Mouse (Mus musculus) embryonic facial prominence, embryonic 13.5 days (tissue): Measurements from ENCODE around the gene P2ry12. TPM values are rescaled to one million over a fixed set of nuclear protein-coding genes. Genes with fewer than 3 reads are reported as not detected.
A peak's percentile ranks its signal among the peaks of the same experiment; 100 is the strongest.

ENCODE experiments used
- ATAC-seq: fragments of 200-750 bp; cut with Nextera tagmentation; 2 replicates; pipeline ENCODE4 v1.8.0; 2017; ENCODE audit warnings: low read depth; ENCODE audit not compliant: insufficient number of reproducible peaks, insufficient read depth, low FRiP score, low TSS enrichment
- H3K27ac ChIP-seq: fragments of 300-500 bp; sonication (generic); 2 replicates; pipeline ENCODE4 v1.5.1; 2015; ENCODE audit warnings: moderate library complexity, mild to moderate bottlenecking, inconsistent platforms
- H3K27me3 ChIP-seq: fragments of 300-500 bp; sonication (generic); 2 replicates; pipeline ENCODE4 v1.6.1; 2015; ENCODE audit warnings: mild to moderate bottlenecking, inconsistent platforms
- H3K36me3 ChIP-seq: fragments of 300-500 bp; sonication (generic); 2 replicates; pipeline ENCODE4 v1.6.1; 2015; ENCODE audit warnings: mild to moderate bottlenecking, inconsistent platforms
- H3K4me1 ChIP-seq: fragments of 300-500 bp; sonication (generic); 2 replicates; pipeline ENCODE4 v1.6.1; 2015; ENCODE audit warnings: inconsistent platforms
- H3K4me2 ChIP-seq: fragments of 300-500 bp; sonication (generic); 2 replicates; pipeline ENCODE4 v1.6.1; 2015; ENCODE audit warnings: moderate library complexity, mild to moderate bottlenecking, inconsistent platforms
- H3K4me3 ChIP-seq: fragments of 300-500 bp; sonication (generic); 2 replicates; pipeline ENCODE4 v1.5.1; 2015; ENCODE audit warnings: mild to moderate bottlenecking, inconsistent platforms
- H3K9ac ChIP-seq: fragments of 300-500 bp; sonication (generic); 2 replicates; pipeline ENCODE4 v1.6.1; 2015; ENCODE audit warnings: mild to moderate bottlenecking, inconsistent platforms
- H3K9me3 ChIP-seq: fragments of 300-500 bp; sonication (generic); 2 replicates; pipeline ENCODE4 v1.6.1; 2016; ENCODE audit warnings: inconsistent platforms
- WGBS: fragments of 180-500 bp; shearing (Covaris S2); methylation state at CpG from one replicate; pipeline ENCODE4 v1.1.7; 2015; ENCODE audit warnings: mixed read lengths; 5-methylcytosine and 5-hydroxymethylcytosine counted together
- polyA plus RNA-seq: library from polyadenylated mRNA; unstranded; fragments of >200 nt; fragmentation: Nextera tagmentation; extraction: Ambion mirVana; gene quantifications from 2 replicates; pipeline ENCODE4 v1.2.1, GENCODE M21; 2015

The P2ry12 gene
- polyA plus RNA-seq, 1 experiment from 2014 or later, result 1.5 TPM

- Histone ChIP-seq H3K9me3 (no peaks in the 10 kb centered on the region), H3K27ac (peak overlapping the region; percentile 72), H3K4me2 (peak overlapping the region; percentile 32), H3K27me3 (no peaks in the 10 kb centered on the region), H3K9ac (no peak overlapping the region), H3K36me3 (no peaks in the 10 kb centered on the region), H3K4me3 (no peak overlapping the region), H3K4me1 (peaks cover 15% of the 10 kb centered on the region)
- WGBS, result 36% methylated on average over 10 of the region's 10 CpGs
- ATAC-seq, result no peak
These were observed 33.7 kb downstream of the P2ry12 start for GRCm38 (mm10) chr3:59228730-59229551.

DNA sequence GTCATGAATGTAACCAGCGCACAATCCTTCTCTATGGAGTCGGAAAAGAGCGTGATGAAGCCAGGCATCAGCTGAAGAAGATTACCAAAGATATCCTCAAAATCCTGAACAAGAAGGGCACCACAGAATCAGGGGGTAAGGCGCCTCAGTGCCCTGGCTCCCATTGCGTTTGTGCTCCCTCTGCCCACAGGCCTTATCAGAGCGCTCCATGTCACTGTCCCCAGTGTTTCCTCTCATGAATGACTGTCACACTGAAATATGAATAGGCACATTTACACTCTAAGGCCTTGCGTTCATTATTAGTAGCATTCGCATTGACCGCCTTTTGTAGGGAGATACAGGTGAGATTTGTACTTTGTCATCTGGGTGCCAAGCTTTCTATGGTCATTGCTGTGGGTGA lies 35.0 kb downstream of the P2ry12 start:
- 94% methylated on average over 9 of the region's 9 CpGs for whole genome bisulfite sequencing
- H3K9me3 ChIP-seq, result no peaks in the 10 kb centered on the region
- peaks cover 15% of the 10 kb centered on the region for H3K4me1 ChIP-seq
- no peaks in the 10 kb centered on the region for H3K36me3 ChIP-seq
- no peaks in the 10 kb centered on the region for H3K27me3 ChIP-seq
- no peak overlapping the region for H3K4me3 ChIP-seq
- no peak overlapping the region for H3K27ac ChIP-seq
- H3K4me2 ChIP-seq, result no peak overlapping the region
- no peak overlapping the region for H3K9ac ChIP-seq
- ATAC-seq, result no peak

DNA sequence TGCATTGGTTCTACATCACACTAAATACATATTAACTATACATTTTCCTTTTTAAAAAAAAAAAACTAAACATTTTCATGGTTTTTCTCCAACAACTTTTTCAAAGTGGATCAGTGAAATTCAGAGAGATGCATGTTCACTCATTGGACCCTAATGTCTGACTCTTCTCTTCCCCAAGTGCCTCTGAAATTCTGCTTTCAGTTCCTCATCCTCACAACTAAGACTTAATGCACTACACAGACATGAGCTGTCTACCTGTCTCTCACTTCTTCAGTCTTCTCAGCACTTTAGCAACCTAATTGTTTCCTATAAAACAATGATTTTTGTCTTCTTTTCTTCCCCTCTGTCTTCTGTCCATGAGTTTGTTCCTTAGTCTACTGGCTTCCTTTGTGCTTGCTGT lies 37.3 kb downstream of the P2ry12 start:
- H3K9me3 ChIP-seq, result no peaks in the 10 kb centered on the region
- no peak overlapping the region for H3K27ac ChIP-seq
- no peak overlapping the region for H3K4me3 ChIP-seq
- no peaks in the 10 kb centered on the region for H3K36me3 ChIP-seq
- no peak overlapping the region for H3K4me2 ChIP-seq
- H3K4me1 ChIP-seq, result peaks cover 16% of the 10 kb centered on the region
- H3K27me3 ChIP-seq, result no peaks in the 10 kb centered on the region
- ATAC-seq, result no peak
- no peak overlapping the region for H3K9ac ChIP-seq

DNA sequence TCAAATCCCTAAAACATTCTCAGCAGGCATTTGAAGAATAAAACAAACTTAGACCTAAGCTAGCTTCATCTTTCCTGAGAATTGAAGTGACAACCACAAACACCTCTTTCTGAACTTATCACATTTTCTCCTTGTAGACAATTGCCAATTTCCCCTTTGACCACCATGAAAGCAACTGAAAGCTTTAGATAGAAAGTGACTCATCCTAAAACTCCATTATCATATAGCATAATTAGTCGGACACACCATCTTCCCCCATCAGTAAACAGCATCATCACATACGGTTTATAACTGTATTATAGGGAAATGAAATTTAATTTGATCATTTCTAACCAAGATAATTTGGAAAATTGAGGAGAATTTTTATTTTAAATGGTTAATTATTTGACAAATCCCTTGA lies 40.4 kb downstream of the P2ry12 start:
- 80% methylated on average over 2 of the region's 2 CpGs for WGBS
- no peak for ATAC-seq
- Histone ChIP-seq H3K4me1 (0 out of 2 replicates have a peak, but pooled peaks cover 5% of the 10 kb centered on the region), H3K9ac (no peak overlapping the region), H3K4me2 (no peak overlapping the region), H3K27me3 (no peaks in the 10 kb centered on the region), H3K36me3 (no peaks in the 10 kb centered on the region), H3K9me3 (no peaks in the 10 kb centered on the region), H3K4me3 (no peak overlapping the region), H3K27ac (no peak overlapping the region)

DNA sequence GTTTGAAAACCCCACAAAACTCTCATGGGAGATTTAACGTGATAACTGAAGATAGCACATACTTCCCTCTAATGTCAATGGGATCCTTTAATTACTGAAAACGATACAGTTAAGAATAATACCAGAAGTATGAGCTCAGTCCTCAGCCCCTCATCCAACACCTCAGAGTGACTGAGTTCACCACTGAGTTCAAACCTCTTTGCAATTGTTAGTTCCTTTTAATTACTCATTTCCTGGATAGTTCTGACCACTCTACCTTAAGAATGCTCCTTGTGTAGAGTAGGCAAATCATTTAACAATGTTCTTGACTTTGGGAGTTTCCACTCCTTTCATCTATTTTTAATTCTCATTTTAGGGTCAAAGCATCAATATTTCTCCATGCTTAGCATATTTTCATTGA lies 43.3 kb downstream of the P2ry12 start:
- no peak for ATAC-seq
- H3K36me3 ChIP-seq, result no peaks in the 10 kb centered on the region
- H3K4me1 ChIP-seq, result 0 out of 2 replicates have a peak, but pooled peaks cover 5% of the 10 kb centered on the region
- no peaks in the 10 kb centered on the region for H3K27me3 ChIP-seq
- no peak overlapping the region for H3K4me3 ChIP-seq
- H3K9me3 ChIP-seq, result no peaks in the 10 kb centered on the region
- H3K27ac ChIP-seq, result no peak overlapping the region
- H3K9ac ChIP-seq, result no peak overlapping the region
- H3K4me2 ChIP-seq, result no peak overlapping the region
- 81% methylated on average over 2 of the region's 2 CpGs for WGBS

DNA sequence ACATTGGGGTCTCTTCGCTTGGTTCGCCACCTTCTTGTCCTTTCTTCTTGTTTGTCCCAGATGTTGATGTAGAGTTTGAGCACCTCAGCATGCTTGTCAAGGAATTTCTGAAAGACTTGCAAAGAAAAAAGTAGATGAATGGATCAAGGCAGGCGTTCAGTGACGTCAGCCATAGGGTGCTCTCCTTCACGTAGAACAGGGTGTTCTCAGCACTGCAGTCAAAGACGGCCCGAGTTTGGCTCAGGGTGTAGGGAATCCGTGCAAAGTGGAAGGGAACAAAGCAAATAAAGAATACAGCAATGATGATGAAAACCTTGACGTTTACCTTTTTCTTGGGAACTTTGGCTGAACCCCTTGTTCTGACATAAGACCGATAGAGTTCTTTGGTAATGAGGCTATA lies 45.5 kb downstream of the P2ry12 start:
- WGBS, result 93% methylated on average over 10 of the region's 10 CpGs
- ATAC-seq, result no peak
- H3K4me3 ChIP-seq, result no peak overlapping the region

DNA sequence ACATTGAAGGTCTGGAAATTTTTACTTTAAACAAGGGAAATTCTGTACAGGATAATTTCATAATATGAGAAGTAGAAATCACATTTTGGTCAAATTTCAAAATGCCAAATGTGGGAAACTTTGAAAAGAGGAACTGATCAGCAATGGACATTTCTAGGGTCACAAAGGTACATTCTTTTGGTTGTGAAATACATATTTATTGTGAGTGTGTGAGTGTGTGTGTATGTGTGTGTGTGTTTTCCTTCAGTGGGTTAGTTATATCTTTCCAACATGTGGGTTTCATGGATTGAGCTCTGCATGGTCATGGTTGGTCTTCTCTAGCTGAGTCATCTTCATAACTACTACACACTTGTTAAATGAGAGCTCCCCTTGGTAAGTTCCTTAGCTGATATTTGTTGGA lies 50.3 kb downstream of the P2ry12 start:
- Histone ChIP-seq H3K27me3 (no peaks in the 10 kb centered on the region), H3K9ac (no peak overlapping the region), H3K4me1 (peaks cover 11% of the 10 kb centered on the region), H3K27ac (no peak overlapping the region), H3K9me3 (no peaks in the 10 kb centered on the region), H3K4me3 (no peak overlapping the region), H3K4me2 (no peak overlapping the region), H3K36me3 (no peaks in the 10 kb centered on the region)
- no peak for ATAC-seq

More for the DNA sequence above, 45.5 kb downstream of the P2ry12 start:
- H3K4me2 ChIP-seq, result no peak overlapping the region
- no peaks in the 10 kb centered on the region for H3K9me3 ChIP-seq
- H3K27ac ChIP-seq, result no peak overlapping the region
- no peaks in the 10 kb centered on the region for H3K36me3 ChIP-seq
- no peak overlapping the region for H3K9ac ChIP-seq
- 0 out of 2 replicates have a peak, but pooled peaks cover 5% of the 10 kb centered on the region for H3K4me1 ChIP-seq
- H3K27me3 ChIP-seq, result no peaks in the 10 kb centered on the region

GRCm38 (mm10) chr3:59211784-59212183 lies 50.9 kb downstream of the P2ry12 start:
- H3K27me3 ChIP-seq, result no peaks in the 10 kb centered on the region
- H3K9me3 ChIP-seq, result no peaks in the 10 kb centered on the region
- H3K4me3 ChIP-seq, result no peak overlapping the region
- H3K36me3 ChIP-seq, result no peaks in the 10 kb centered on the region
- H3K9ac ChIP-seq, result no peak overlapping the region
- peaks cover 11% of the 10 kb centered on the region for H3K4me1 ChIP-seq
- no peak overlapping the region for H3K4me2 ChIP-seq
- H3K27ac ChIP-seq, result no peak overlapping the region
- ATAC-seq, result no peak
- 86% methylated on average over 8 of the region's 8 CpGs for WGBS

DNA sequence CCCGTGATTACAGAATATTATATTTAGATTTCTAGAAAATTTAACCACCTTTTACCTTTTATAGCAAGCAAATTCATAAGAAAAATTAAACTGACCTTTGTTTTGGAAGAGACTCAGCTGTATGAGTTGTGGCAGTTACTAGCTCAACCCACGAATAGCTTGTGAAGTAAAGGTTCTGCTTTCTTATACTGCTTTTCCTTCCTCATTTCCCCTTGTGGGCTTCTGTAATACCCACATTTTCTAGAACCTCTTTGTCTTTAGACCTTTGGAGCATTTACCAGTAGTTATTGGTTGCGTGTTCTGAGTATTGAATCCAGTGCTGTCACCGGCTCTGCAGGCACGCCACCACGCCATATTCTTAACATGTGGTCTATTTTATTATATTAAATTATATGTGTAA lies 51.9 kb downstream of the P2ry12 start, which contains the start of gene P2ry13:
TSS of gene P2ry13 (minus strand) at position 156 of the 400 bp plus-strand sequence.
- H3K27me3 ChIP-seq, result no peaks in the 10 kb centered on the region
- H3K27ac ChIP-seq, result no peak within 1 kb of the TSS
- WGBS, result 82% methylated on average over 6 of the region's 6 CpGs
- no peak within 1 kb of the TSS for H3K4me2 ChIP-seq
- ATAC-seq, result no peak
- H3K9me3 ChIP-seq, result no peaks in the 10 kb centered on the region
- no peaks in the 10 kb centered on the region for H3K36me3 ChIP-seq
- H3K4me3 ChIP-seq, result no peak within 1 kb of the TSS
- no peak within 1 kb of the TSS for H3K9ac ChIP-seq
- H3K4me1 ChIP-seq, result peaks cover 11% of the 10 kb centered on the region

DNA sequence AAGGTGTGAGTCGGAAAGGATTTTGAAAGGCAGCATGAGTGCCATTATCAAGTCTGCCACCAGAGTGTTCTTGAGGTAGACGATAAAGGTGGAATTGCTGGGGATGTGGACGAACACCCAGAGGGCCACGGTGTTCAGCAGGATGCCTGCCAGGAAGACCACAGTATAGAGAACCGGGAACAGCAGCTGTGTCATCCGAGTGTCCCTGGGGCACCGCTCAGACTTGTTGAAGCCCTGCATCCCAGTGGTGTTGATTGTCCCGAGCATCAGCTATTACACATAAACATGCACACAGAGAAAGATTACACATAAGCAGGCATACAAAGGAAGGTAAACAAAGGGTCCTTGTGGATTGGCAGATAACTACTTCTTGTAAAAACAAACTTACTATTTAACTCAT lies 52.6 kb downstream of the P2ry12 start:
- H3K27ac ChIP-seq, result no peak overlapping the region
- no peak overlapping the region for H3K4me2 ChIP-seq
- no peaks in the 10 kb centered on the region for H3K9me3 ChIP-seq
- WGBS, result 67% methylated on average over 8 of the region's 8 CpGs
- H3K4me1 ChIP-seq, result peaks cover 11% of the 10 kb centered on the region
- H3K4me3 ChIP-seq, result no peak overlapping the region
- H3K27me3 ChIP-seq, result no peaks in the 10 kb centered on the region
- H3K9ac ChIP-seq, result no peak overlapping the region
- ATAC-seq, result 0 out of 2 replicates have a peak, but pooled peaks have one; percentile 41
- H3K36me3 ChIP-seq, result no peaks in the 10 kb centered on the region

DNA sequence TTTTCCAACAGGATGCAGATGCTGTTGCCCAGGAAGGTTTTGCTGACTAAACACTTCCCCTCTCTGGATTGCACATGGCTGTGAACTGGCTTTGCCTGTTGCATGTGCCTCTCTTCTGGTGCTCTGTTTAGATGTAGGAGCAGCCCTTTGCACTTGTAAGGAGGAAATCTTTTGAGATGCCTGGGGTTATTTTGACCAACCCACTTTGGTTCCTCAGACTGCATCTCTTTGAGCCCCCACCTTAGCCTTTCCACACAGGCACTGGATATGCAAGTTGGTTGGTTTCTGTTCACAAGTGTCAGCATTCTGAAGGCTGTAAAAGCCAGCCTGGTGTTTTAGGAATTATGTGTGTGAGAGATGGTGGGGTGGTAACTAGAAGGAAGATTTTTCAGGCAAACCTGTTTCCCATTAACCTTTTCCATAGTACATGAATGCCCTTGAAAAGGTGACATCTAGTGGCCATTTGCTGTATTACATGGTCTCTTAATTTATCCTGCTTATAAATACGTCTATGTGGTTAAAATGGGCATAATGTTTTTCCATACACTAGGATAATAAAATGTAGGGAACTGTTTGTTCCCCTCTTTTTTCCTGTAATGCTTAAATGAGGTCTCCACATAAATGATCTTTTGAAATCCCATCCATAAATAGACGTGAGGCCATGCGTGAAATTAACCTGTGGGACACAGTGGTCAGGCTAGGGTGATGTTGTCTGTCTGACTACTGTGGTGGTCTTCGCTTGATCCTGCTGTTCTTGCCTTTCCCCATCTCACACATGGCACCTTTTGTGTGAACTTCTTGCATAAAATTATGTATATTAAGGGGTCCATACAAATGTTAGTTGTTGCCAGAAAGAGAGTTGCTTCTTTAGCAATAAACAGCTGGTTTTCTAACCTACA lies 53.8 kb downstream of the P2ry12 start:
- WGBS, result 62% methylated on average over 4 of the region's 4 CpGs
- H3K27ac ChIP-seq, result peak overlapping the region; percentile 71
- ATAC-seq, result peak; percentile 17; the same call in 1 of the 2 replicates

More for the DNA sequence above, 53.8 kb downstream of the P2ry12 start:
- Histone ChIP-seq H3K4me2 (no peak overlapping the region), H3K9ac (no peak overlapping the region), H3K27me3 (no peaks in the 10 kb centered on the region), H3K4me3 (no peak overlapping the region), H3K36me3 (no peaks in the 10 kb centered on the region), H3K9me3 (no peaks in the 10 kb centered on the region), H3K4me1 (peaks cover 11% of the 10 kb centered on the region)
